Mouse (Mus musculus) adrenal gland, adult 18-20 months (tissue): Measurements from ENCODE around the gene Pafah1b2. TPM values are rescaled to one million over a fixed set of nuclear protein-coding genes. Genes with fewer than 3 reads are reported as not detected.

Experiments
- DNase-seq, 2 experiments: peaks; one replicate each; pipeline ENCODE4 v3.0.0; 2021 to 2022; ENCODE audit warnings: low spot score in 2 of 2
- total RNA-seq, 2 experiments: library from RNA; stranded (reverse); gene quantifications; 1 replicate in 1 of 2; 2 replicates in 1 of 2; pipeline ENCODE4 v1.2.3; 2021

Gene Pafah1b2
- total RNA-seq, 2 experiments from 2014 or later = 149 to 164 TPM

GRCm38 (mm10) chr9:45944506-45945400 is 67.7 kb downstream of the Pafah1b2 start:
- no peak for DNase-seq

- DNase-seq = no peak
Observed at GRCm38 (mm10) chr9:45943628-45944505, 68.6 kb downstream of the Pafah1b2 start.

- no peak for DNase-seq
Observed at GRCm38 (mm10) chr9:45942916-45943315, 69.6 kb downstream of the Pafah1b2 start.

GRCm38 (mm10) chr9:45942464-45942863 is 70.0 kb downstream of the Pafah1b2 start:
- no peak for DNase-seq

- no peak for DNase-seq
Observed at GRCm38 (mm10) chr9:45941329-45941888, 71.1 kb downstream of the Pafah1b2 start.

- no peak for DNase-seq
Observed at GRCm38 (mm10) chr9:45939794-45940193, 72.7 kb downstream of the Pafah1b2 start.

- DNase-seq = no peak
Observed at GRCm38 (mm10) chr9:45938952-45939637, 73.4 kb downstream of the Pafah1b2 start.

GRCm38 (mm10) chr9:45938088-45938487 is 74.4 kb downstream of the Pafah1b2 start:
- DNase-seq = peak in 1 of 2 experiments; percentile 55

GRCm38 (mm10) chr9:45936883-45937282 is 75.6 kb downstream of the Pafah1b2 start:
- DNase-seq = peak; percentile 52 to 58

- no peak for DNase-seq
Observed at GRCm38 (mm10) chr9:45935628-45936210, 76.8 kb downstream of the Pafah1b2 start, which contains the start of gene Tagln. Gene Tagln (minus strand): TSS chr9:45936058.

GRCm38 (mm10) chr9:45932571-45933415 is 79.7 kb downstream of the Pafah1b2 start:
- DNase-seq = no peak

- no peak for DNase-seq
Observed at GRCm38 (mm10) chr9:45931958-45932357, 80.5 kb downstream of the Pafah1b2 start.

- DNase-seq = no peak
Observed at GRCm38 (mm10) chr9:45929285-45929684, 83.2 kb downstream of the Pafah1b2 start.

- no peak for DNase-seq
Observed at GRCm38 (mm10) chr9:45919895-45920294, 92.6 kb downstream of the Pafah1b2 start.

GRCm38 (mm10) chr9:45917041-45917934 is 95.2 kb downstream of the Pafah1b2 start:
- no peak for DNase-seq

GRCm38 (mm10) chr9:45915659-45916058 is 96.8 kb downstream of the Pafah1b2 start:
- no peak for DNase-seq
